Mouse (Mus musculus) liver, adult 2 months (tissue): ENCODE results near the gene Trak2. TPM values are rescaled to one million over a fixed set of nuclear protein-coding genes. Genes with fewer than 3 reads are reported as not detected.
A peak's percentile ranks its signal among the peaks of the same experiment; 100 is the strongest.

ENCODE experiments used
- DNase-seq: peaks from one replicate; pipeline ENCODE4 v3.0.0-alpha.2; 2011; ENCODE audit warnings: low read depth, low spot score; ENCODE audit errors: extremely low read depth
- H3K27ac ChIP-seq: fragments of 200-500 bp; replicated peaks from 2 replicates; pipeline ENCODE4 v1.5.1; 2012; ENCODE audit warnings: low read depth, mild to moderate bottlenecking, control low read depth, inconsistent platforms, low read length; ENCODE audit not compliant: insufficient read depth
- H3K27me3 ChIP-seq: fragments of 200-500 bp; 2 replicates; pipeline ENCODE4 v1.6.1; 2012; ENCODE audit warnings: mild to moderate bottlenecking, moderate library complexity, low read length, inconsistent platforms; ENCODE audit not compliant: control insufficient read depth, insufficient read depth
- H3K36me3 ChIP-seq: fragments of 200-500 bp; 2 replicates; pipeline ENCODE4 v1.6.1; 2012; ENCODE audit warnings: low read length, inconsistent platforms; ENCODE audit not compliant: control insufficient read depth, insufficient read depth
- H3K4me1 ChIP-seq: fragments of 200-500 bp; 2 replicates; pipeline ENCODE4 v1.6.1; 2011; ENCODE audit warnings: low read length; ENCODE audit not compliant: control insufficient read depth, insufficient read depth
- H3K4me3 ChIP-seq: fragments of 200-500 bp; 2 replicates; pipeline ENCODE4 v1.5.1; 2011; ENCODE audit warnings: low read depth, mild to moderate bottlenecking, control low read depth, low read length, moderate library complexity; ENCODE audit not compliant: insufficient read depth
- H3K79me2 ChIP-seq: fragments of 200-500 bp; 2 replicates; pipeline ENCODE4 v1.6.1; 2012; ENCODE audit warnings: inconsistent platforms, mild to moderate bottlenecking, low read length, moderate library complexity; ENCODE audit not compliant: control insufficient read depth, insufficient read depth
- H3K9ac ChIP-seq: fragments of 200-500 bp; 2 replicates; pipeline ENCODE4 v1.6.1; 2012; ENCODE audit warnings: low read depth, mild to moderate bottlenecking, control low read depth, inconsistent platforms, low read length
- CTCF ChIP-seq: fragments of 200-500 bp; IDR thresholded peaks from 2 replicates; pipeline ENCODE4 v1.5.1; 2011; ENCODE audit warnings: low read depth, low read length, control low read depth
- POLR2A ChIP-seq: fragments of 200-500 bp; IDR thresholded peaks from 2 replicates; pipeline ENCODE4 v1.6.1; 2011; ENCODE audit warnings: low read length, control low read depth; ENCODE audit not compliant: insufficient read depth; ENCODE audit errors: extremely low read depth
- WGBS: fragments of 180-500 bp; shearing (Covaris S2); methylation state at CpG from one replicate; pipeline ENCODE4 v1.1.7; 2018; 5-methylcytosine and 5-hydroxymethylcytosine counted together
- polyA plus RNA-seq: library from polyadenylated mRNA; depleted of rRNA; stranded (reverse); fragments of >200 nt; gene quantifications from 2 replicates; pipeline ENCODE4 v1.2.3, GENCODE M21; 2012
- total RNA-seq: library from RNA; depleted of rRNA; stranded (reverse); fragments of >200 nt; gene quantifications from 2 replicates; pipeline ENCODE4 v1.2.3, GENCODE M21; 2014

Gene Trak2
- total and polyA plus RNA-seq, 2 experiments = 8.6 to 9.7 TPM

DNA sequence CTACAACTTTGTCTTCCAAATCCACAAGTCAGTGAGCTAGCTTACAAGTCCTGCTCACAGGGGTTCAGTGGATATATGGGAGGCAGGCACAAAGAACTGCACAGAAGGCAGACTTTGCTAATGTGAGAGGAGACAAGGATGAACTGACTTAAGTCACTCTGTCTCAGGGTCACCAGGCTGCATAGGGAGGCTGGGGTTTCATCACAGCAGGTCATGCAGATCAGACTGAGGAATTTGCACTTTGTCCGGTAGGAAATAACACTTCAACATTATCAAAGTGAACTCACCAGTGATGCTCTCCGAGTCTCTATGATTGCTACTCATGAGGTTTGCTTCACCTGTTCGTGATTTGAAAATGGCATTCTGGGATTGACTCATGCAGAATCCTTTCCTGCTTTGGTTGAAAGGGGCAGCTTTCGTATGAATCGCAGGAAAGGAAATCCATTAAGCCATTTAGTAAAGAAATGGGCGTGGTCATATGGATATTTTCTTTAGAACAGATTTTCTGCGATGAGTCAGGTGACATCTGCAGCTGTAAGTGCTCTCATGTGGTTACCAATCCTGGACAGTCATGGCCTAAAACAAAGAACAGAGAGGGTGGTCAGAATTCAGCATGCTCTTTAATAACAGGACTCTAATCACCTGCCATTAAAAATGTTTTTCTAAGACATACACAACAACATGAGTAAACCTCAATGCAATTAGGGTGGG lies 27.1 kb downstream of the Trak2 start:
- Histone ChIP-seq H3K9ac (no peak overlapping the region), H3K4me1 (peaks cover 14% of the 10 kb centered on the region), H3K79me2 (peaks cover 6% of the 10 kb centered on the region; the same call in 1 of the 2 replicates), H3K4me3 (no peak overlapping the region), H3K27me3 (no peaks in the 10 kb centered on the region), H3K36me3 (peaks cover 1% of the 10 kb centered on the region; the same call in 1 of the 2 replicates), H3K27ac (no peak overlapping the region)
- DNase-seq = peak; percentile 72
- TF ChIP-seq POLR2A (no peak), CTCF (no peak)
- whole genome bisulfite sequencing = 62% methylated on average over 7 of the region's 7 CpGs

DNA sequence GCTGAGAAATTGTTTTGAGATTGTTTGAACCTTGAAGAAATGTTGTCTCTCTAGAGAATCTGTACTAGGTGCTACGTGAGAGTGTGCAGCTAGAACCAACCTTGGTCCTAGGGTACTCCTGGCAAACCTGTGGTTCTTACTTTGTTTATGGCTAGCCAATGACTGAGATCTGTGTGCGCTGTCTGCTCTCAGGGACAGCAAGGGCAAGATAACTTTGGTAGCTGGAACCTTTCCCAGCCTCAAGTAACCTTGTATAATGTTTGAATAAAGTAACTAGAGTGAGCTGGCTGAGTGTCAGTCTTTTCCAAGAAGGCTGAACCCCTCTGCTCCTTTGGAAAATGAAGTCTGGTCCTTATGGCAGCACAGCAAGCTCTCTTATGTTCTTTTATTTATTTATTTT lies 27.7 kb downstream of the Trak2 start:
- TF ChIP-seq CTCF = no peak
- TF ChIP-seq POLR2A = no peak
- H3K4me1 ChIP-seq = peaks cover 11% of the 10 kb centered on the region; the same call in 1 of the 2 replicates
- no peak overlapping the region for H3K9ac ChIP-seq
- WGBS = 19% methylated on average over 2 of the region's 2 CpGs
- H3K4me3 ChIP-seq = no peak overlapping the region
- DNase-seq = peak; percentile 55
- H3K36me3 ChIP-seq = peaks cover 1% of the 10 kb centered on the region; the same call in 1 of the 2 replicates
- H3K27ac ChIP-seq = no peak overlapping the region
- peaks cover 6% of the 10 kb centered on the region; the same call in 1 of the 2 replicates for H3K79me2 ChIP-seq
- no peaks in the 10 kb centered on the region for H3K27me3 ChIP-seq

GRCm38 (mm10) chr1:58937606-58938099 lies 35.6 kb downstream of the Trak2 start:
- Histone ChIP-seq H3K79me2 (peaks cover 4% of the 10 kb centered on the region; the same call in 1 of the 2 replicates), H3K4me1 (no peaks in the 10 kb centered on the region), H3K36me3 (peaks cover 8% of the 10 kb centered on the region; the same call in 1 of the 2 replicates), H3K4me3 (no peak overlapping the region), H3K27ac (no peak overlapping the region), H3K27me3 (no peaks in the 10 kb centered on the region), H3K9ac (no peak overlapping the region)
- WGBS = 97% methylated on average over 9 of the region's 9 CpGs
- TF ChIP-seq POLR2A (no peak), CTCF (no peak)
- DNase-seq = no peak

DNA sequence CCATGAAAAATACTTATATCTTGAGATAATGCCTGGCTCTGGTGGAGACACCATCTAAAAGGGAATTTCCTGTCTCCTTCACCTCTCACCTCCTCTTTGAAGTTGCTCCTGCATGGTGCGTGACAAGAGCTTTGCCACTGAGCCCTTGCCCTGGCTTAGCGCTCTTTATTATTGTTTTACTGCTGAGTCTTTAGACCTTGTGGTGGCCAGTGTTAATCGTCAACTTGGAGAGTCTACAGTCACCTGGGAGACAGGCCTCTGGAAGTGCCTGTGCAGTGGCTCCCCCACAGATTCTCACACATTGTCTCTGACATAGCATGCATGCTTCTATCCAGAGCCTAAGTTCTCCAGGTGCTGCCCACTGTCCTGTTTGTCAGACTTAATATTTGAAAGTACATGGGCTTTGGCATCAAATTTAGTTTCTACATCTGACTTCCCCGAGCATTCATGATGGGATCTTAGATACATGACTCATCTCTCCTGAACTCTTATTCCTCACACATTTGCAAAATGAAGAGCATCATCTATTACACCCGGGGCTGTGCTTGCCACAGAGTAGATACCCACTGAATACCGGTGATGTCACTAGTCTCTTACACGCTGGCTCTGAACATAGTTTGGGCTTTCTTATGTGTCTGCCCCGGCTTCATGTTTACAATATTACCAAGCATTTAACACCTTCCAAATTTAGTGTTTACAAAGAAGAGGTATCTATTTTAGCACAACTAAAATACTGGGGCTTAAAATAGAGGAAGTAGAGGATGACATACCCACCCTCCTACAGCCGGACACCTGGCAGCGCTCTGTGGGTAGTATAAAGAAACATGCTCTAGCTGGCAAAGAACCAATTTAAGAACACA lies 36.3 kb downstream of the Trak2 start:
- peaks cover 8% of the 10 kb centered on the region; the same call in 1 of the 2 replicates for H3K36me3 ChIP-seq
- H3K27ac ChIP-seq = no peak overlapping the region
- DNase-seq = no peak
- no peak for TF ChIP-seq POLR2A
- TF ChIP-seq CTCF = no peak
- no peaks in the 10 kb centered on the region for H3K4me1 ChIP-seq
- H3K79me2 ChIP-seq = peaks cover 4% of the 10 kb centered on the region; the same call in 1 of the 2 replicates
- 89% methylated on average over 10 of the region's 10 CpGs for WGBS
- H3K9ac ChIP-seq = no peak overlapping the region
- no peak overlapping the region for H3K4me3 ChIP-seq
- H3K27me3 ChIP-seq = no peaks in the 10 kb centered on the region

GRCm38 (mm10) chr1:58926664-58927063 lies 46.6 kb downstream of the Trak2 start:
- DNase-seq = no peak
- no peak overlapping the region for H3K9ac ChIP-seq
- WGBS = 92% methylated on average over 5 of the region's 5 CpGs
- no peaks in the 10 kb centered on the region for H3K27me3 ChIP-seq
- no peaks in the 10 kb centered on the region for H3K4me1 ChIP-seq
- H3K27ac ChIP-seq = no peak overlapping the region
- no peak overlapping the region for H3K4me3 ChIP-seq
- TF ChIP-seq POLR2A = no peak
- no peak for TF ChIP-seq CTCF
- no peaks in the 10 kb centered on the region; the same call in 1 of the 2 replicates for H3K79me2 ChIP-seq
- peaks cover 11% of the 10 kb centered on the region; the same call in 1 of the 2 replicates for H3K36me3 ChIP-seq
